Mouse (Mus musculus): ENCODE results near the gene Sec61a1. TPM values are rescaled to one million over a fixed set of nuclear protein-coding genes. Genes with fewer than 3 reads are reported as not detected.

Sec61a1 gene
- polyA plus RNA-seq, 1 experiment from 2014 or later, result 202 TPM

GRCm38 (mm10) chr6:88514546-88514945, 4.2 kb downstream of the Sec61a1 start:
- 88% methylated on average over 4 of the region's 4 CpGs for WGBS
- Histone ChIP-seq H3K9me3 (no peaks in the 10 kb centered on the region), H3K9ac (replicated peaks) (no peak overlapping the region), H3K4me1 (peaks cover 14% of the 10 kb centered on the region), H3K4me2 (replicated peaks) (no peak overlapping the region), H3K27ac (replicated peaks) (no peak overlapping the region), H3K27me3 (no peaks in the 10 kb centered on the region), H3K36me3 (peaks cover 65% of the 10 kb centered on the region), H3K4me3 (no peak overlapping the region)
- ATAC-seq (ENCODE audit: low FRiP score, low read depth), result no peak

- H3K4me1 ChIP-seq, result peaks cover 9% of the 10 kb centered on the region
- H3K36me3 ChIP-seq, result peaks cover 70% of the 10 kb centered on the region
- H3K27ac ChIP-seq (replicated peaks), result no peak overlapping the region
- no peak overlapping the region for H3K4me3 ChIP-seq
- 94% methylated on average over 8 of the region's 8 CpGs for WGBS
- no peaks in the 10 kb centered on the region for H3K9me3 ChIP-seq
- no peaks in the 10 kb centered on the region for H3K27me3 ChIP-seq
- H3K4me2 ChIP-seq (replicated peaks), result no peak overlapping the region
- H3K9ac ChIP-seq (replicated peaks), result no peak overlapping the region
- ATAC-seq (ENCODE audit: low FRiP score, low read depth), result no peak
Measured at GRCm38 (mm10) chr6:88513984-88514383, 4.7 kb downstream of the Sec61a1 start.

GRCm38 (mm10) chr6:88503044-88503443, 15.7 kb downstream of the Sec61a1 start:
- Histone ChIP-seq H3K4me1 (peaks cover 7% of the 10 kb centered on the region), H3K4me2 (replicated peaks) (no peak overlapping the region), H3K9me3 (no peaks in the 10 kb centered on the region), H3K4me3 (no peak overlapping the region), H3K27me3 (peaks cover 10% of the 10 kb centered on the region; the same call in 1 of the 2 replicates), H3K9ac (replicated peaks) (no peak overlapping the region), H3K36me3 (peaks cover 65% of the 10 kb centered on the region), H3K27ac (replicated peaks) (no peak overlapping the region)
- 92% methylated on average over 4 of the region's 4 CpGs for WGBS
- ATAC-seq (ENCODE audit: low FRiP score, low read depth), result no peak

- ATAC-seq (ENCODE audit: low FRiP score, low read depth), result no peak
- no peak overlapping the region for H3K9ac ChIP-seq (replicated peaks)
- H3K27ac ChIP-seq (replicated peaks), result no peak overlapping the region
- no peaks in the 10 kb centered on the region for H3K9me3 ChIP-seq
- H3K4me3 ChIP-seq, result no peak overlapping the region
- H3K36me3 ChIP-seq, result peaks cover 64% of the 10 kb centered on the region
- peaks cover 7% of the 10 kb centered on the region for H3K4me1 ChIP-seq
- H3K27me3 ChIP-seq, result peaks cover 10% of the 10 kb centered on the region; the same call in 1 of the 2 replicates
- no peak overlapping the region for H3K4me2 ChIP-seq (replicated peaks)
- 87% methylated on average over 13 of the region's 13 CpGs for WGBS
Measured at GRCm38 (mm10) chr6:88502030-88502970, 16.4 kb downstream of the Sec61a1 start.

- peaks cover 60% of the 10 kb centered on the region for H3K36me3 ChIP-seq
- WGBS, result 9% methylated on average over 3 of the region's 3 CpGs
- no peak overlapping the region for H3K27ac ChIP-seq (replicated peaks)
- peak overlapping the region; percentile 57 for H3K4me3 ChIP-seq
- H3K9ac ChIP-seq (replicated peaks), result peak overlapping the region; percentile 70; the same call in 1 of the 2 replicates
- peaks cover 7% of the 10 kb centered on the region for H3K4me1 ChIP-seq
- no peak; the same call in 1 of the 2 replicates for ATAC-seq (ENCODE audit: low FRiP score, low read depth)
- H3K4me2 ChIP-seq (replicated peaks), result peak overlapping the region; percentile 94
- H3K9me3 ChIP-seq, result no peaks in the 10 kb centered on the region
- H3K27me3 ChIP-seq, result peaks cover 10% of the 10 kb centered on the region; the same call in 1 of the 2 replicates
Measured at GRCm38 (mm10) chr6:88500405-88500767, 18.3 kb downstream of the Sec61a1 start.

GRCm38 (mm10) chr6:88499481-88500404, 19.0 kb downstream of the Sec61a1 start:
- peak; percentile 83 for ATAC-seq (ENCODE audit: low FRiP score, low read depth)
- H3K4me2 ChIP-seq (replicated peaks), result peak overlapping the region; percentile 94
- peaks cover 54% of the 10 kb centered on the region for H3K36me3 ChIP-seq
- H3K9me3 ChIP-seq, result no peaks in the 10 kb centered on the region
- 2% methylated on average over 76 of the region's 76 CpGs for WGBS
- H3K27me3 ChIP-seq, result peaks cover 10% of the 10 kb centered on the region; the same call in 1 of the 2 replicates
- H3K4me1 ChIP-seq, result peaks cover 7% of the 10 kb centered on the region
- H3K9ac ChIP-seq (replicated peaks), result peak overlapping the region; percentile 70
- peak overlapping the region; percentile 57 for H3K4me3 ChIP-seq
- 0 out of 2 replicates have a peak overlapping the region, but pooled peaks have one; percentile 11 for H3K27ac ChIP-seq (replicated peaks)

GRCm38 (mm10) chr6:88493712-88494111, 25.0 kb downstream of the Sec61a1 start:
- Histone ChIP-seq H3K4me1 (no peaks in the 10 kb centered on the region), H3K9ac (replicated peaks) (no peak overlapping the region), H3K4me2 (replicated peaks) (no peak overlapping the region), H3K27me3 (0 out of 2 replicates have a peak, but pooled peaks cover 3% of the 10 kb centered on the region), H3K27ac (replicated peaks) (no peak overlapping the region), H3K36me3 (peaks cover 69% of the 10 kb centered on the region), H3K4me3 (no peak overlapping the region), H3K9me3 (no peaks in the 10 kb centered on the region)
- ATAC-seq (ENCODE audit: low FRiP score, low read depth), result no peak
- 94% methylated on average over 6 of the region's 6 CpGs for WGBS

GRCm38 (mm10) chr6:88490629-88491354, 27.9 kb downstream of the Sec61a1 start:
- Histone ChIP-seq H3K4me2 (replicated peaks) (no peak overlapping the region), H3K9me3 (no peaks in the 10 kb centered on the region), H3K4me3 (no peak overlapping the region), H3K27me3 (no peaks in the 10 kb centered on the region), H3K4me1 (no peaks in the 10 kb centered on the region), H3K27ac (replicated peaks) (no peak overlapping the region), H3K9ac (replicated peaks) (no peak overlapping the region), H3K36me3 (peaks cover 74% of the 10 kb centered on the region)
- ATAC-seq (ENCODE audit: low FRiP score, low read depth), result no peak
- 97% methylated on average over 12 of the region's 12 CpGs for WGBS

- Histone ChIP-seq H3K4me3 (no peak overlapping the region), H3K9ac (replicated peaks) (no peak overlapping the region), H3K27ac (replicated peaks) (no peak overlapping the region), H3K4me2 (replicated peaks) (no peak overlapping the region), H3K9me3 (no peaks in the 10 kb centered on the region), H3K36me3 (peaks cover 79% of the 10 kb centered on the region), H3K4me1 (no peaks in the 10 kb centered on the region), H3K27me3 (no peaks in the 10 kb centered on the region)
- ATAC-seq (ENCODE audit: low FRiP score, low read depth), result no peak
- 87% methylated on average over 6 of the region's 6 CpGs for whole genome bisulfite sequencing
Measured at GRCm38 (mm10) chr6:88489834-88490233, 28.9 kb downstream of the Sec61a1 start.

- H3K36me3 ChIP-seq, result peaks cover 84% of the 10 kb centered on the region
- no peaks in the 10 kb centered on the region for H3K27me3 ChIP-seq
- no peak overlapping the region for H3K27ac ChIP-seq (replicated peaks)
- no peak overlapping the region for H3K4me3 ChIP-seq
- no peak overlapping the region for H3K9ac ChIP-seq (replicated peaks)
- no peak for ATAC-seq (ENCODE audit: low FRiP score, low read depth)
- H3K9me3 ChIP-seq, result no peaks in the 10 kb centered on the region
- H3K4me2 ChIP-seq (replicated peaks), result no peak overlapping the region
- no peaks in the 10 kb centered on the region for H3K4me1 ChIP-seq
- 97% methylated on average over 7 of the region's 7 CpGs for WGBS
Measured at GRCm38 (mm10) chr6:88489026-88489425, 29.7 kb downstream of the Sec61a1 start.

- no peak for ATAC-seq (ENCODE audit: low FRiP score, low read depth)
- H3K36me3 ChIP-seq, result peaks cover 83% of the 10 kb centered on the region
Measured at GRCm38 (mm10) chr6:88486893-88487292, 31.8 kb downstream of the Sec61a1 start.

More at GRCm38 (mm10) chr6:88486893-88487292, 31.8 kb downstream of the Sec61a1 start:
- Histone ChIP-seq H3K9ac (replicated peaks) (no peak overlapping the region), H3K4me2 (replicated peaks) (no peak overlapping the region), H3K4me1 (no peaks in the 10 kb centered on the region), H3K27ac (replicated peaks) (no peak overlapping the region), H3K4me3 (no peak overlapping the region), H3K27me3 (no peaks in the 10 kb centered on the region), H3K9me3 (no peaks in the 10 kb centered on the region)
- 95% methylated on average over 8 of the region's 8 CpGs for WGBS
